Mouse (Mus musculus) spleen, postnatal 14 days (tissue): ENCODE data around the gene Gm5460.

Source experiments
- DNase-seq, 2 experiments: peaks; one replicate each; pipeline ENCODE4 v3.0.0; 2021 to 2022; ENCODE audit warnings: low spot score in 2 of 2

Gm5460 gene

DNA sequence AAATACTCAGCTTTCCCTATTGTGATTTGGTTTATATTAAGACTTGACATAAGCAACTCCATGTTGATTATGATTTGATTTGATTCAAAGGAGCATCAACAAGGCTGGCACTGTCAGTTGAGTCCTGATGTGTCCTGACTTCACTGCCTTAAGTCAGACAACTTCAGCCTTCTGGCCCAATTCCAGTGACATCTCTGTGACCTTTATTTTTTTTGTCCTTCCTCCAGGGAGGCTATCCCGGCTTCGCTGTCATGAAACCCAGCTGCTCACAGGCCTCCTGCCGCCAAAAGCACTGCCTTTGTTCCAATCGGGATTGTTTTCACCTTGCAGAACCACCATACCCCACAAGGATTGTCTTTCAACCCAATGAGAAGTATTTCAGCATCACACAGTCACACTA lies 58.8 kb downstream of the Gm5460 start:
- DNase-seq, result no peak

- no peak for DNase-seq
Measured at GRCm38 (mm10) chr14:34077222-34077621, 60.7 kb downstream of the Gm5460 start.

GRCm38 (mm10) chr14:34078293-34078692 lies 61.7 kb downstream of the Gm5460 start:
- no peak for DNase-seq

DNA sequence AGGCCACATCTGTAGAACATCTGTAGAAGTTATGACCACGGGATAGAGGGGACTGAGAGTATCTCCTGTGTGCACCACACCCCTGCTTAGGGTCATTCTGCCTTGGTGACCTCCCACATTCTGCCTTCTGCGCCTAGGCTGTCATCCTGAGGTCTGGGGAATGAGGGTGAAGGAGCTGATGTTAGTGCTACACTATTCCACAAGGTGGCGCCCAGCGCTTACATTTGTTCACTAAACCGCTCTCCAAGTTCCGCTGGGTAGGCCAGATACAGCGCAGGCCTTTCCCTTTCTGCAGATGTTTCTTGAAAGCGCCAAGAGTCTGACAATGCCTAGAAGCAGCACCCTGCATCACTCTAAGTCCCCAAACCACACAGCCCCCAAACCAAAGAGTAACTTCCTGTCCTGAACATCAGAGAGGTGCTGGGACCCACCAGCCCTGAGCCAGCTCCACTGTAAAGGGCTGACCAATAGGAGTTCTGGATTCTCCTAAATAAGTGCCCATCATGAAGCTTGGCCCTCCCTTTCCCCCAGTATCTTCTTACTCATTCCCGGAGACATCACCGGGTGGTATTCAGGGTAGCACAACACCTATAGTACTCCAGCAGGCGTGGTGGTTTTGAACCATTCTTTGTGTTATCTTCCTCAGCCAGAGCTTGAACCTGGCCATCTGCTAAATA lies 63.9 kb downstream of the Gm5460 start:
- DNase-seq, result peak in 1 of 2 experiments; percentile 20

DNA sequence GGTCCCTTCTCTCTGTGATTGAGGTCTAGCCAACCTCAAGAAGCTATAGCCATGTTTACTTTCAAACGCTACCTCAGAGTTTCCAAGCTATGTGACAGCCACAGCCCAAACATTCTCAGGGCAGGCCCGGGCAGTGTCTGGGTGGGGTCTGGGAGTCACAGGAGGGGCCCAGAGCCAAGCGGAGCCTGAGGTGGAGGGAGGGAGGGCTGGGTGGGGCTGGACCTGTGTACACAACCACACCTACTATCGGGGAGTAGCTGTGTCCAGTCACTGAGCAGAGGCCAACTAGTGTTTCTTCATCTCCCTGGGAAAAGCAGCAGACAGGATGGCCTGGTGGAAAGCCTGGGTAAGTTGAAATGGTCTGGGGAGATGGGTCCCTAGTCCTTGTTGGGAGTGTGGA lies 69.2 kb downstream of the Gm5460 start, which contains the start of gene Anxa8:
TSS of gene Anxa8 (plus strand) at position 251 of the 400 bp plus-strand sequence.
- DNase-seq, result no peak

DNA sequence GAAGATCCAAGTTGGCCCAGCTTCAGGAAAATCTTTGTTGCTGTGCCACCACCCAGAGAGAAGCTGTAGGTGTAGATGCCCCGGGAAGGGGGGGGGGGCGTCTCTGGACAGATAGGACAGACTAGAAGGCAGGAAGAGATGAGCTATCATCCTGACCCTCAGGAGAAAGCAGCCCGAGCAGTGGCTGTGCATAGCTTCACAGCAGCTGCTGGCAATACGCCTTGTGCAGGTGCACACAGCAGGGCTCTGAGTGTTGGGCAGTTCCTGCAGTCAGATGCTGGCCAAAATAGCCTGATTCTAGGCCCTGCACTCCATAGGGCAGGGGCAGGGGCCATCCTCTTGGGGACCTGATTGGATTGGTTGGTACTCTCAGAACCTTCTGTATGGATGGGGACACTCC lies 70.2 kb downstream of the Gm5460 start:
- no peak for DNase-seq

DNA sequence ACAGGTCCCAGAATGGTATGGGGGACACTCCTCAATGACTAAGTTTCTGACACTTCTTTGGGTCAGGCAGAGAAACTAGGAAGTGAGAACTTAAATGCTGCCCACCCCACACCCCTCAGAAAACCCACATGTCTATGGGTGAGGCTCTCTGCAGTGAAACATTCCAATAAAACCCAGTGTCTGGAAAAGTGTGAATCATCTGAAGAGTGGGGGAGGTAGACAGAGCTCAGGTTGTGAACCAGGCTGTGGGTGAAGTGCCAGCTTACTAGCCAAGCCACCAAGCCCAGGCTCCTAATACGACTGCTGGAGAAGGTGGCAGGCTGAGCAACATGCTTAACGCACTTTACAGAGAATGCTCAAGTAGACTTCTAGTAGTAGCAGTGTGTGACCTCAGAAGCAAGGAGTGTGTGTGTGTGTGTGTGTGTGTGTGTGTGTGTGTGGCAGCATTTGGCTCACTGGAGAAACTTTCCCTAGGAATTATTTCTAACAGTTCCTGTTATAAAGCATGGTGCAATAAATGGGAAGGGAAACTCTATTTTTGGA lies 71.4 kb downstream of the Gm5460 start:
- no peak for DNase-seq

DNA sequence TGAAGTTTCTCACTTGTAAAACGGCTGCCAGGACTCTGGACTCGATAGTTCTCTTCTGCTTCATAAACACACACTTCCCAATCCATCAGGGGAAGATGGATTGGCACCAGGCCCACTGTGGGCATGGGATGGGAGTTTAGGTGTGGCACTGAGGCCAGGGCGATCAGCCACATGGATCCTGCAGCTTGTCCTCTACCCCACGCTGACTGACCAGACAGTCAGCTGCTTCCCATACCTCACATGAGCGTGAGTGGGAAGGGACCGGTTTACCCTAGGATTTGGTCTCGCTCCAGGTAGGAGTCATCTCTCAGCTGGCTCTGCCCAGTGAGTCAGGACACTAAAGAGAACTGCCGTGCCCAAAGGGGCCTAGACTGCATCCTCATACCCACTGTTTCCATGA lies 73.2 kb downstream of the Gm5460 start:
- DNase-seq, result no peak

GRCm38 (mm10) chr14:34091475-34091874 lies 74.9 kb downstream of the Gm5460 start:
- DNase-seq, result no peak

DNA sequence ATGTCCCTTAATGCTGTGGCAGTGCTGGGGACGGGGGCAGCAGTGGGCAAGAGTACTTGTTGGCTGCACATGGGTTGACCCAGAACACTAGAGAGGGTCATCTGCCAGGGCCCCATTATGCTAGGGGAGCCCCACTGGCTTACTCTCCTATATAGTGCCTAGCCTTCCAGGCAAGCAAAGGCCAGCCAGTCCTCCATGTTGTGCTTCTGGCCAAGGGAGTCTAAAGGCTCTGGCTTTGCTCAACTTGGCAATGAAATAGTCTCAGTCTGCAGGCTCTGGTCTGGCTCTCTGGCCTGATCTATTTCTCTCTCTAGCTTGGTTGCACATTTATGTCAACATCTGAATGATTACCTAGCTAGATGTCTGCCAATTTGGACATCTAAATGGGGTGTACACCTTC lies 76.3 kb downstream of the Gm5460 start:
- DNase-seq, result no peak

- no peak for DNase-seq
Measured at GRCm38 (mm10) chr14:34096161-34096560, 79.6 kb downstream of the Gm5460 start.
